Mouse (Mus musculus): ENCODE measurements around the gene Lag3. TPM values are rescaled to one million over a fixed set of nuclear protein-coding genes. Genes with fewer than 3 reads are reported as not detected.
"Not testable (repeated sequence)": the region's sequence is repeated elsewhere in the genome, so short reads cannot be mapped to it uniquely, and the experiment has no call there.

Lag3 gene
- polyA plus RNA-seq, 1 experiment from 2014 or later = 2.8 TPM

- WGBS = 23% methylated on average over 16 of the region's 16 CpGs
- H3K27ac ChIP-seq = peak overlapping the region; percentile 98
- H3K36me3 ChIP-seq (replicated peaks) = no peaks in the 10 kb centered on the region
- H3K4me2 ChIP-seq = peak overlapping the region; percentile 64
- no peaks in the 10 kb centered on the region for H3K9me3 ChIP-seq
- peak overlapping the region; percentile 35 for H3K4me3 ChIP-seq
- peaks cover 34% of the 10 kb centered on the region for H3K4me1 ChIP-seq
- H3K9ac ChIP-seq = peak overlapping the region; percentile 58
- no peak for ATAC-seq (replicated peaks)
- H3K27me3 ChIP-seq (replicated peaks) = 0 out of 2 replicates have a peak, but pooled peaks cover 2% of the 10 kb centered on the region
These were observed 6.3 kb downstream of the Lag3 start for GRCm38 (mm10) chr6:124904991-124905860.

DNA sequence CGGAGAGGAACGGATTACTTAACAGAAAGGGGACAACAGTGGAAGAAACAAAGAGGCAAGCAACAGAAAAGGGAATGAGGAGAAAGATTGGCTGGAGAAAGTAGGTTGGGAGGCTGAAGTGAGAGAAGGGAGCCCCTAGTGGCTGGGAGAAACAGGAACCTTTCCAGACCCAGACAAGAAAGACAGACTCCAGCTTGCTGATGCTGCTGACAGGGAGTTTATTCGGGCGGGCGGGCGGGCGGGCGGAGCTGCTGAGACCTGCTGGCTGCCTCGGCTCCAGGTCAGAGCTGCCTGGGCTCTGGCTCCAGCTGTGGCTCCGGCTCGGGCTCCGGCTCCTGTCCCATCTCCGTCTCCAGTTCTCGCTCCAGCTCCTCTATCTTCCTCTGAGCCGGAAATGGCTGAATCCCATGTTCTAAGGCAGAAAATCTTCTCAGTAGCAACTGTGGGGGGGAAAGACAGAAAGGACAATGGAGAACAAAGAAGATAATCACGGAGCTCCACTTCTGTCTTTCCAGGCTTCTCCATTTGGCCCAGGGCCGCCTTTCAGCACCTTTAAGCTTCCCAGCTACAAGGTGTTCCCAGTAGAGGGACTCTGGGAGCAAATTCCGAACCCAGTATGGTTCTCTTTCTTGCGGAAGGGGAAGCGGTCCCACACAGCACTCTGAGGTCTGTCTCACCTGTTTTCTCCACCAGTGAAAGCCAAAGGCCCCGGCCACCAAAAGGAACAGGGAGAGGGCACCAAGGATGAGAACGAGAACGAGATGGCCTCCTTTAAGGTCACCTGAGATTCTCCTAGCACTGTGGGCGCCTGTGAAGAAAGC is 7.1 kb downstream of the Lag3 start:
- H3K9ac ChIP-seq = peak overlapping the region; percentile 58
- ATAC-seq (replicated peaks) = peak; percentile 82
- WGBS = 5% methylated on average over 24 of the region's 24 CpGs
- peak overlapping the region; percentile 64 for H3K4me2 ChIP-seq
- no peaks in the 10 kb centered on the region for H3K36me3 ChIP-seq (replicated peaks)
- H3K27me3 ChIP-seq (replicated peaks) = 0 out of 2 replicates have a peak, but pooled peaks cover 2% of the 10 kb centered on the region
- H3K4me3 ChIP-seq = peak overlapping the region; percentile 35
- H3K9me3 ChIP-seq = no peaks in the 10 kb centered on the region
- H3K4me1 ChIP-seq = peaks cover 27% of the 10 kb centered on the region
- H3K27ac ChIP-seq = peak overlapping the region; percentile 98

DNA sequence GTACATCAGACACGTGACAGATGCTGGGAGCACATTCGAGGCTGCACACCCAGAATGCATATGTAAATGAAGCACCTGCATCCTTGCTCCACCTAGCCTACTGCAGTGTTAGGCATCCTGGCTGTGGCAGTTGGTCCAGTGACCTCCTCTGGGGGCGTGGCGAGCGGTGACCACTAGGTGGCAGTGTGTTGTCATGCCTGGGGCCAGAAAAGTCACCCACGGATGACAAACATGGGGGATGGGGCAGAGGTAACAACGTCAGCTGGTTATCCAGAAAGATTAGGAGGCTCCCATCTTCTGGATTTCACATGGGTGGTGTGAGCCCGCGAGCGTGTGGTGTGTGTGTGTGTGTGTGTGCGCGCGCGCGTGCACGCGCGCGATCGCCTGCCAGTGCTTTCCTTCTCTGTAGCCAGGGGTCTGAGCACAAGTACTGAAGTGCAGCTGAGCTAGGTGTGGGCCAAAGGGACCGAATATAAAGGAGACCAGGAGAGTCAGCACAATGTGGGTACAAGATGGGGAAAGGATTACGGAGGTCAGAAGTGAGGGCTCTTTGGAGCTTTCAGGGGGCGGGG is 7.8 kb downstream of the Lag3 start:
- no peaks in the 10 kb centered on the region for H3K36me3 ChIP-seq (replicated peaks)
- peaks cover 27% of the 10 kb centered on the region for H3K4me1 ChIP-seq
- peak overlapping the region; percentile 98 for H3K27ac ChIP-seq
- H3K4me2 ChIP-seq = peak overlapping the region; percentile 64
- peak overlapping the region; percentile 35 for H3K4me3 ChIP-seq
- no peaks in the 10 kb centered on the region for H3K9me3 ChIP-seq
- ATAC-seq (replicated peaks) = peak; percentile 87
- peak overlapping the region; percentile 58 for H3K9ac ChIP-seq
- under 1% methylated on average over 23 of the region's 23 CpGs for WGBS
- H3K27me3 ChIP-seq (replicated peaks) = 0 out of 2 replicates have a peak, but pooled peaks cover 2% of the 10 kb centered on the region

DNA sequence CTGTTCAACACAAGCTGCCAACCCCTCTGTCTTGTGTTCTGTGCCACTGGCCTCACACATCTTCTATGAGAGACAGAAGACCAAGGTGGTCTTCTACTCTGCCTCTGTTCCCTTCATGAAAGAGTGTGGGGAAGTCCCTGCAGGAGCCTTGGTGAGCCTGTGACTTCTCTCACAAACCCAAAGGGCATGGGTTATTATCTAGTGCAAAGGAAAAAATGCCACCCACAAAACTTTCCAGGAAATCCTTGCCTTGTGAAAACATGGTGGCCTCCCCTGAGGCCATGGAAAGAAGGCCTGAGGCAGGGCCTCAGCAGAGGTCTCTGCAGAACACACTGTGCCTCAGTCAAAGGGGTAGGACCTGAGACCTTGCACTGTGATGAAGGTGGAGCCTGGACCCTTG is 9.7 kb downstream of the Lag3 start:
- Histone ChIP-seq H3K27me3 (replicated peaks) (no peaks in the 10 kb centered on the region), H3K4me3 (no peak overlapping the region), H3K9ac (no peak overlapping the region), H3K4me2 (no peak overlapping the region), H3K9me3 (no peaks in the 10 kb centered on the region), H3K27ac (no peak overlapping the region), H3K4me1 (peaks cover 27% of the 10 kb centered on the region), H3K36me3 (replicated peaks) (no peaks in the 10 kb centered on the region)
- no peak for ATAC-seq (replicated peaks)

GRCm38 (mm10) chr6:124900801-124901480 is 10.6 kb downstream of the Lag3 start:
- no peak overlapping the region for H3K27ac ChIP-seq
- no peak overlapping the region for H3K4me3 ChIP-seq
- H3K4me2 ChIP-seq = no peak overlapping the region
- no peak for ATAC-seq (replicated peaks)
- no peaks in the 10 kb centered on the region for H3K9me3 ChIP-seq
- H3K36me3 ChIP-seq (replicated peaks) = no peaks in the 10 kb centered on the region
- 40% methylated on average over 10 of the region's 10 CpGs for WGBS
- H3K4me1 ChIP-seq = peaks cover 27% of the 10 kb centered on the region
- no peak overlapping the region for H3K9ac ChIP-seq
- H3K27me3 ChIP-seq (replicated peaks) = no peaks in the 10 kb centered on the region

- 54% methylated on average over 8 of the region's 8 CpGs for WGBS
- H3K4me3 ChIP-seq = no peak overlapping the region
- H3K27me3 ChIP-seq (replicated peaks) = no peaks in the 10 kb centered on the region
- H3K27ac ChIP-seq = no peak overlapping the region
- ATAC-seq (replicated peaks) = no peak
- peaks cover 22% of the 10 kb centered on the region for H3K4me1 ChIP-seq
- no peaks in the 10 kb centered on the region for H3K36me3 ChIP-seq (replicated peaks)
- no peak overlapping the region for H3K4me2 ChIP-seq
- H3K9ac ChIP-seq = no peak overlapping the region
- no peaks in the 10 kb centered on the region for H3K9me3 ChIP-seq
These were observed 11.3 kb downstream of the Lag3 start for GRCm38 (mm10) chr6:124900056-124900800.

GRCm38 (mm10) chr6:124898359-124898758 is 13.1 kb downstream of the Lag3 start:
- Histone ChIP-seq H3K27ac (no peak overlapping the region), H3K4me2 (no peak overlapping the region), H3K4me3 (no peak overlapping the region), H3K27me3 (replicated peaks) (no peaks in the 10 kb centered on the region), H3K4me1 (peaks cover 6% of the 10 kb centered on the region), H3K9me3 (no peaks in the 10 kb centered on the region), H3K36me3 (replicated peaks) (no peaks in the 10 kb centered on the region), H3K9ac (no peak overlapping the region)
- WGBS = 35% methylated on average over 3 of the region's 3 CpGs
- no peak for ATAC-seq (replicated peaks)

GRCm38 (mm10) chr6:124894113-124894512 is 17.4 kb downstream of the Lag3 start:
- not testable (repeated sequence) for H3K36me3 ChIP-seq (replicated peaks); H3K27ac ChIP-seq; H3K9me3 ChIP-seq; ATAC-seq (replicated peaks); H3K4me3 ChIP-seq; H3K27me3 ChIP-seq (replicated peaks); H3K4me2 ChIP-seq; H3K4me1 ChIP-seq; H3K9ac ChIP-seq
- WGBS = 95% methylated on average over 2 of the region's 2 CpGs

DNA sequence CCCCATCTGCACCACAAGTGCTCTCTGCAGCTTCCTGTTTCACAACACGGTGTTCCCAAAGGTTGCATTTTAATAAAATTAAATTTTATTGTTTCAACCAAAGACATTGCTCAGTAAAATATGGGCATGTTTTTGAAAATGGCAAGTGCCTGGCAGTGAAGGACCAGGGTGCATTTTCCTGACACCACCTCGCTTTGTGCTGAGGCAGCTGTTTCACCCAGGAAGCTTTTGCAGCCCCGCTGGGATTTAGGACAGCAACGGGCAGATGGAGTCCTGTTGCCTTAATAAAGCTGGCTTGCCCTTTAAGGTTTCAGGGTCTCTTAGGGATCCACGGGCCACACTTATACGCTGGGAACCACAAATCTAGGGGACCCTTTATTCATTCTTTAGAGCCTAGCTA is 20.5 kb downstream of the Lag3 start:
- WGBS = 72% methylated on average over 6 of the region's 6 CpGs
- H3K4me2 ChIP-seq = no peak overlapping the region
- H3K9ac ChIP-seq = no peak overlapping the region
- H3K4me3 ChIP-seq = no peak overlapping the region
- no peaks in the 10 kb centered on the region for H3K9me3 ChIP-seq
- H3K27me3 ChIP-seq (replicated peaks) = no peaks in the 10 kb centered on the region
- no peaks in the 10 kb centered on the region for H3K36me3 ChIP-seq (replicated peaks)
- no peaks in the 10 kb centered on the region for H3K4me1 ChIP-seq
- ATAC-seq (replicated peaks) = no peak
- H3K27ac ChIP-seq = no peak overlapping the region

DNA sequence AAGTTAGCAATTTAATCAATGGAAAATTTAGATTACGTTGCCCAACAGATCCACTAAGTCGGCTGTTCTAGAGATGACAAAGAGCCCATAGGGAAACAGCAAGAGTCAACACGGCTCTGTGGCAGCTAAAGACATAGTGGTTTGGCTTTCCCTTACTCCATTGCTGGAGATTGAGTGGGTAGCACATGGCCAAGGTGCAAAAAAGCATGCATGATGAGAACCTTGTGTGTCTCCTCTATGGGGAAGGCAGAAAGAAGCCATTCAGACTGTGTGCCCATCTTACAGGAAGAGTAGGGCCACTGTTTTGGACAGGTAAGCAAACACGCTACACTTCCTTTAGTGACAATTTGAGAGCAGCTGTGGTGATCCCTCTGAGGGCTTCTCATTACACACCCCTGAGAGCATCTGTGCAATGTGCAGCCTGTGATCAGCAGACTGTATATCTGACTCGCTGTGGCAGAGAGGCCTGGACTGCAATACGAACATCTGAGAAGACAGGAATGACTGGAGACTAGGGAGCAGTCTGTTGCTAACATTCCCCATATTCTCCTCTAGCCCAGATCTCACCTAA is 22.9 kb downstream of the Lag3 start:
- 92% methylated on average over 6 of the region's 6 CpGs for WGBS
- ATAC-seq (replicated peaks) = no peak
- H3K9ac ChIP-seq = no peak overlapping the region

GRCm38 (mm10) chr6:124887986-124888385 is 23.5 kb downstream of the Lag3 start, which contains the start of gene Cd4:
Gene Cd4 (minus strand): TSS chr6:124888221.
- 91% methylated on average over 9 of the region's 9 CpGs for WGBS
- H3K9ac ChIP-seq = no peak within 1 kb of the TSS
- H3K4me1 ChIP-seq = no peaks in the 10 kb centered on the region
- no peaks in the 10 kb centered on the region for H3K27me3 ChIP-seq (replicated peaks)
- H3K36me3 ChIP-seq (replicated peaks) = no peaks in the 10 kb centered on the region
- H3K4me3 ChIP-seq = no peak within 1 kb of the TSS
- no peaks in the 10 kb centered on the region for H3K9me3 ChIP-seq
- ATAC-seq (replicated peaks) = no peak
- no peak within 1 kb of the TSS for H3K4me2 ChIP-seq
- H3K27ac ChIP-seq = no peak within 1 kb of the TSS

More for the DNA sequence above, 22.9 kb downstream of the Lag3 start:
- H3K9me3 ChIP-seq = no peaks in the 10 kb centered on the region
- H3K36me3 ChIP-seq (replicated peaks) = no peaks in the 10 kb centered on the region
- no peak overlapping the region for H3K27ac ChIP-seq
- no peaks in the 10 kb centered on the region for H3K27me3 ChIP-seq (replicated peaks)
- H3K4me1 ChIP-seq = no peaks in the 10 kb centered on the region
- no peak overlapping the region for H3K4me3 ChIP-seq
- no peak overlapping the region for H3K4me2 ChIP-seq

Data from midbrain, embryonic 15.5 days (tissue).